Mouse (Mus musculus) kidney, adult 2 months (tissue): ENCODE measurements around the gene Snx5. TPM values are rescaled to one million over a fixed set of nuclear protein-coding genes. Genes with fewer than 3 reads are reported as not detected.

Experiments used
- DNase-seq: peaks from one replicate; pipeline ENCODE4 v3.0.0; 2021
- H3K27ac ChIP-seq: fragments of 200-500 bp; 2 replicates; pipeline ENCODE4 v1.5.1; 2012; ENCODE audit warnings: low read depth, low read length, control low read depth, inconsistent platforms; ENCODE audit not compliant: insufficient read depth
- H3K27me3 ChIP-seq: fragments of 200-500 bp; replicated peaks from 2 replicates; pipeline ENCODE4 v1.6.1; 2012; ENCODE audit warnings: mild to moderate bottlenecking, moderate library complexity, low read length, inconsistent platforms; ENCODE audit not compliant: control insufficient read depth, insufficient read depth
- H3K36me3 ChIP-seq: fragments of 200-500 bp; 2 replicates; pipeline ENCODE4 v1.6.1; 2012; ENCODE audit warnings: mild to moderate bottlenecking, moderate library complexity, low read length, inconsistent platforms; ENCODE audit not compliant: control insufficient read depth, insufficient read depth
- H3K4me1 ChIP-seq: fragments of 200-500 bp; 2 replicates; pipeline ENCODE4 v1.6.1; 2011; ENCODE audit warnings: low read length; ENCODE audit not compliant: control insufficient read depth, insufficient read depth
- H3K4me3 ChIP-seq: fragments of 200-500 bp; 2 replicates; pipeline ENCODE4 v1.5.1; 2011; ENCODE audit warnings: mild to moderate bottlenecking, low read depth, low read length, control low read depth; ENCODE audit not compliant: insufficient read depth
- CTCF ChIP-seq: fragments of 200-500 bp; conservative IDR thresholded peaks from 2 replicates; pipeline ENCODE4 v1.5.1; 2011; ENCODE audit warnings: low read depth, mild to moderate bottlenecking, control low read depth, low read length, moderate library complexity, mixed read lengths; ENCODE audit not compliant: insufficient read depth, insufficient read length
- POLR2A ChIP-seq: fragments of 200-500 bp; IDR thresholded peaks from one replicate; pipeline ENCODE4 v1.6.1; 2011; ENCODE audit warnings: low read depth, low read length, control low read depth
- WGBS: fragments of 180-500 bp; shearing (Covaris S2); methylation state at CpG from one replicate; pipeline ENCODE4 v1.1.7; 2018; 5-methylcytosine and 5-hydroxymethylcytosine counted together
- polyA plus RNA-seq: library from polyadenylated mRNA; depleted of rRNA; stranded (reverse); fragments of >200 nt; gene quantifications from 2 replicates; pipeline ENCODE4 v1.2.3, GENCODE M21; 2012

Snx5 gene
- polyA plus RNA-seq, 1 experiment, result 47.2 TPM

DNA sequence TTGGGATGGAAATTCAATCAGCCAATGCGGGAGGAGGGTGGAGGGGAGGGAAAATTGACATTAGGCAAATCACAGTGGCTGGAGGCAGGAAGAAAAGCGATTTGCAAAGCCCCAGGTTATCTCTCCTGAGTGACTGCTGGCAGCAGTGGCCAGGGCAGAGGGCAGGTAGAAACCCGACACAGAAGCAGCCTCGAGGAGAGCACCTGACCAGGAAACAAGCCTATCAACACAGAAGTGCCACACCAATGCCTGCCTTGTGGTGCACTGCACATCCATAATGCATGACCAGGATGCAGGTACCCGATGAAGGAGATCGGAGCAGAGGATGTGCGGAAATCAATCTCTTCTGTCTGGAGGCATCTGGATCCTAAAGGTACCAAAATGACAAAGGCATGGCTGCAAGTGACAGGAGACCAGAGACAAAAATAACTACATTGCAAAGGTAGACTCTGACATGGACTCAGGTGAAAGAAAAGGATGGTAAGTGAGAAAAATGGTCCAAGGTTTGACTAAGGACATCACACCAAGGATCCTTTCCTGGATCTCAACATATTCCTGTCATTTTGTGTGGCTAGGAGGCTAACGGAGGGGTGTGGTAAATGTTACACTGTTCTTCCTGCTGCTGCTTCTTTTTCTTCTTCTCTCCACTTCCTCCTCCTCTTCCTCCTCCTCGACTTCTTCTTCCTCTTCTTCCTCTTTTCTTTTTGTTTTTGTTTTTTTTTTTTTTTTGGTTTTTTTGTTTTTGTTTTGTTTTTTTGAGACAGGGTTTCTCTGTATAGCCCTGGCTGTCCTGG is 33.7 kb downstream of the Snx5 start:
- Histone ChIP-seq H3K4me1 (no peaks in the 10 kb centered on the region), H3K36me3 (no peaks in the 10 kb centered on the region), H3K27me3 (no peaks in the 10 kb centered on the region), H3K27ac (no peak overlapping the region), H3K4me3 (no peak overlapping the region)
- 59% methylated on average over 9 of the region's 9 CpGs for WGBS
- no peak for DNase-seq
- no peak for TF ChIP-seq POLR2A
- TF ChIP-seq CTCF, result no peak

DNA sequence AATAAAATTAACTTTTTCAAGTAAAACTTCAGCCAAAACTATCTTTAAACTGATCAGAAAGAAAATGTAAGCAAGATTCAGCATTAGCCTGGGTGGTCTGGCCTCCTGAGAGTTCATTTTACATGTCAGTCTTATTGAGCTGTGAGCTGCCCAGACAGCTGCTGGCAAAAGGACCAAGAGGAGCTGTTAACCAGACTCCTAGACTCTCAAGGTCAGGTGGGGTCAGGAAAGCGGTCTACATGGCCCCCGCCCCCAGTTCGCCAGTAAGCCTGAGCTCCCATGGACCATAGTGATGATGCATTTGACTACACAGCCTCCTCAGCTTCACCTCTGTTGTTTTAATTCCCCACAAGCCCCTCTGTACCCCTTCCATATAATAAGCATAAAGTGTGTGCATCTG is 34.9 kb downstream of the Snx5 start:
- H3K27me3 ChIP-seq, result no peaks in the 10 kb centered on the region
- H3K4me1 ChIP-seq, result no peaks in the 10 kb centered on the region
- H3K4me3 ChIP-seq, result no peak overlapping the region
- WGBS, result 58% methylated on average over 3 of the region's 3 CpGs
- no peak for DNase-seq
- no peaks in the 10 kb centered on the region for H3K36me3 ChIP-seq
- TF ChIP-seq POLR2A (no peak), CTCF (no peak)
- no peak overlapping the region for H3K27ac ChIP-seq

DNA sequence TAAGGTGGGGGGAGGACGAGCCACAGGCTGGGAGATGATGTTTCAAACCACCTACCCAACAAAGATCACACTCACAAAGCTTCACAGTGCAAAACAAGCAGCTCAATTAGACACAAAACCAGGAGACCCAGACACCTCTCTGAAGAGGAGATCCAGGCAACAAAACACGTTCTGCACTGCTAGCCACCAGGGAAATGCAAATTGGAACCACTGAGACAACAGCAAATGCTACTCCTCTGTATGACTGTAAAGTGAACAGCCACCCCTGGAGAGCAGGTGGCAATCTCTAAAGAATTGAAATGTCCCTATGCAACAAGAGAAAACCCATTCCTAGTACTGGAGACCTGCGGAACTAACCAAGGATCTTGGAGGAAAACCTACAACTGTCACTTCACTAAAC is 37.2 kb downstream of the Snx5 start:
- H3K36me3 ChIP-seq, result no peaks in the 10 kb centered on the region
- H3K4me3 ChIP-seq, result no peak overlapping the region
- TF ChIP-seq CTCF, result no peak
- no peak for TF ChIP-seq POLR2A
- H3K27ac ChIP-seq, result no peak overlapping the region
- no peaks in the 10 kb centered on the region for H3K27me3 ChIP-seq
- WGBS, result 57% methylated on average over 3 of the region's 3 CpGs
- no peaks in the 10 kb centered on the region for H3K4me1 ChIP-seq
- no peak for DNase-seq

DNA sequence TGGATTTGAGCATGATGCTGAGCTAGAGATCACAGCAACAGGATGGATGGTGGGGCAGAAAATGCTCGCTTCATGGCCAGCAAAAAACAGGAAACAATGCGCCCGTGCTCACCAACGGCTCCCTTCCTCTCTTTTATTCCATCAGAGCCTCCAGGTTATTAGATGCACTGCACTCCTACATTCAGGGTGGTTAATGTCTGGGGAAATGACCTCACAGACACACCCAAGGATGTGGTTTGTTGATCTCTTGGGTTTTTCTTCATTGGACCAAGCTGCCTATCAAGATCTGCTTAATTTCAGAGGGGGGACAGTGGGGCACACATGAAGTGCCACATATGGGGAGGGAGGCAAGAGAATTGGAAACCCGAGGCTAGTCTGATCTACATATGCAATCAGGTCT is 39.6 kb downstream of the Snx5 start:
- Histone ChIP-seq H3K36me3 (no peaks in the 10 kb centered on the region), H3K27ac (no peak overlapping the region), H3K27me3 (no peaks in the 10 kb centered on the region), H3K4me1 (no peaks in the 10 kb centered on the region), H3K4me3 (no peak overlapping the region)
- WGBS, result 45% methylated on average over 5 of the region's 5 CpGs
- TF ChIP-seq CTCF (no peak), POLR2A (no peak)
- no peak for DNase-seq

DNA sequence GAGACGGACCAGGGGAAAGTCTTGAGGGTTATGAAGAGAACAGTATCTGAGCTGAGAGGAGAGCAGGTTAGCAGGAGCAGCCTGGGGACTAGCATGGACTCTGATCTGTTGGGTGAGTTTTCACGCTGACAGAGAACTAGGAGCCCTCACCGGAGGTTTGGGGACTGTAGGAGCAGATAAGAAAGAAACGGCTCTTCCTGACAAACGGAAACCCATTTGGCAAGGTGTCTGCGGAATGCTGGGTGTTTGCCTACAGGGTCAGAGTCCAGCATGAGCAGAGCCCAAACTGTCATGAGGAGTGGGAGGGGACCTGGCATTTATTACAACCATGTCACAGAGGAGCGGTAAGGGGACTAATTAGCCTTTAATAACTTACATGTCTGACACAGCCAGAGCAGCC is 40.2 kb downstream of the Snx5 start:
- Histone ChIP-seq H3K27me3 (no peaks in the 10 kb centered on the region), H3K36me3 (no peaks in the 10 kb centered on the region), H3K27ac (no peak overlapping the region), H3K4me1 (no peaks in the 10 kb centered on the region), H3K4me3 (no peak overlapping the region)
- peak; percentile 75 for DNase-seq
- no peak for TF ChIP-seq POLR2A
- no peak for TF ChIP-seq CTCF
- 18% methylated on average over 7 of the region's 7 CpGs for WGBS

DNA sequence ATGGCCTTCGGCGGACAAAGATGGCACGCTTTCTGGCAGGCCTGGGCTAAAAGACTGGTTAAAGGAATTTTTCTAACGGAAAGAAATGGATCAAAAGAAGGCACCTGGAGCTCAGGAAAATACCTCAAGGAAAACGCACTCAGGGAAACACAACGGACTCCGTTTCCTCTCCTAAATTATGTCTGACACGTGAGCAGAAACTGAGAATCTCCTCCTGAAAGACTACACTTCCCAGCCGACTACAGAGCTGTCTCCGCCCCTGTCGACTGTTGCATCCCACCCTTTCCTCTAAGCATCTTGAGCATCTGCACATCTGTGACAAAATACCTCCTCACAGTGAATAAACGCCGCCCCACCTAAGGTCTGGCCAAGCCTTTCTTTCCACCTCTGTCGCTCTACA is 41.1 kb downstream of the Snx5 start:
- TF ChIP-seq POLR2A (no peak), CTCF (no peak)
- WGBS, result 67% methylated on average over 14 of the region's 14 CpGs
- DNase-seq, result no peak
- Histone ChIP-seq H3K36me3 (no peaks in the 10 kb centered on the region), H3K4me1 (no peaks in the 10 kb centered on the region), H3K27ac (no peak overlapping the region), H3K27me3 (no peaks in the 10 kb centered on the region), H3K4me3 (no peak overlapping the region)

DNA sequence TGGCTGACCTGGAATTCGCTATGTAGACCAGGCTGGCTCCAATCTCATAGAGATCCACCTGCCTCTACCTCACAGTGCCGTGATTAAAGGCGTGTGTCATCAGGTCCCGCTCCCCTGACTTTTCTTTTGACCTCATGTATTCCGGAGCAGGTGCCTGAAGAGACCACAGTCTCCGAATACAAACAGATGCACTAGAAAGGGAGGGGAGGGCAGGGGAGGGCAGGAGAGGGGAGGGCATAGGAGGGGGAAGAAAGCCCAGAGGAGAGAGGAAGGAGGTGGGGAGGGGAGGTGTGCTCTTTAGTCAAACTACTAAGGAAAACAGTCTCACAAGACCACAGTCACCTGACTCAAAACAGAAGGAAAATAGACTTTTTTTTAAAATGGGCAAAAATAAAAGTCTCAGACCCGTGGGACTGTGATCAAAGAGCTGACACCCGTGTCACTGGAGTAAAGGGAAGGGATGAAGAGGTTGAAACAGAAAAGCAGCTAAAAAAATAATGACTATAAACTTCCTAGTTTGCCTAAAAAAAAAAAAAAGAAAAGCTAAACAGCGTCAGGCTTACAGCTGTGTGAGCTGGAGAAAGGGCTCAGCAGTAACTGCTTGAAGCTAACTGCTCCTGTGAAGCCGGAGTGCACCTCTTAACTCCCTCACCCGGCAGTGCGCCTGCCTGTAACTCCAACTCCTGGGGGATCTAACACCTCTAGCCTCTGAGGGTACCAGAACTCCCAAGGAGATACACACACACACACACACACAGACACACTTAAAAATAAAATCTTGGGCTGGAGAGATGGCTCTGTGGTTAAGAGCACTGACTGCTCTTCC is 42.0 kb downstream of the Snx5 start:
- Histone ChIP-seq H3K4me3 (no peak overlapping the region), H3K36me3 (no peaks in the 10 kb centered on the region), H3K27ac (no peak overlapping the region), H3K27me3 (no peaks in the 10 kb centered on the region), H3K4me1 (no peaks in the 10 kb centered on the region)
- DNase-seq, result no peak
- WGBS, result 75% methylated on average over 12 of the region's 12 CpGs
- TF ChIP-seq CTCF, result no peak
- TF ChIP-seq POLR2A, result no peak
